Mouse (Mus musculus) intestine, postnatal 0 days (tissue): ENCODE data around the gene Zbtb9. TPM values are rescaled to one million over a fixed set of nuclear protein-coding genes. Genes with fewer than 3 reads are reported as not detected.

Experiments
- ATAC-seq: fragments of 200-750 bp; cut with Nextera tagmentation; 2 replicates; pipeline ENCODE4 v1.8.0; 2017; ENCODE audit warnings: mild to moderate bottlenecking, moderate TSS enrichment, moderate library complexity
- H3K27ac ChIP-seq: fragments of 300-500 bp; sonication (generic); 2 replicates; pipeline ENCODE4 v1.5.1; 2014; ENCODE audit warnings: mild to moderate bottlenecking, low read depth, low read length, moderate library complexity
- H3K27me3 ChIP-seq: fragments of 300-500 bp; sonication (generic); replicated peaks from 2 replicates; pipeline ENCODE4 v1.6.1; 2014; ENCODE audit warnings: low read length, mixed read lengths; ENCODE audit not compliant: control insufficient read depth, insufficient read depth
- H3K36me3 ChIP-seq: fragments of 300-500 bp; sonication (generic); 2 replicates; pipeline ENCODE4 v1.6.1; 2014; ENCODE audit warnings: mild to moderate bottlenecking, moderate library complexity; ENCODE audit not compliant: control insufficient read depth, insufficient read depth
- H3K4me1 ChIP-seq: fragments of 300-500 bp; sonication (generic); replicated peaks from 2 replicates; pipeline ENCODE4 v1.6.1; 2014; ENCODE audit warnings: antibody characterized with exemption, low read length, mixed read lengths; ENCODE audit not compliant: control insufficient read depth, insufficient read depth
- H3K4me2 ChIP-seq: fragments of 300-500 bp; sonication (generic); replicated peaks from 2 replicates; pipeline ENCODE4 v1.6.1; 2014; ENCODE audit warnings: low read depth, mild to moderate bottlenecking, moderate library complexity
- H3K4me3 ChIP-seq: fragments of 300-500 bp; sonication (generic); 2 replicates; pipeline ENCODE4 v1.5.1; 2014; ENCODE audit warnings: low read depth, low read length
- H3K9ac ChIP-seq: fragments of 300-500 bp; sonication (generic); 2 replicates; pipeline ENCODE4 v1.6.1; 2014; ENCODE audit warnings: mild to moderate bottlenecking, low read depth, low read length
- H3K9me3 ChIP-seq: fragments of 300-500 bp; sonication (generic); 2 replicates; pipeline ENCODE4 v1.6.1; 2016; ENCODE audit warnings: mixed run types; ENCODE audit not compliant: control insufficient read depth
- CTCF ChIP-seq: sonication (generic); IDR thresholded peaks from 2 replicates; pipeline ENCODE4 v1.5.1; 2016; ENCODE audit warnings: low read depth, mild to moderate bottlenecking, control low read depth, antibody characterized with exemption, moderate library complexity
- WGBS: fragments of 180-500 bp; shearing (Covaris S2); extraction: QIAGEN DNeasy Blood & Tissue Kit; methylation state at CpG from one replicate; pipeline ENCODE4 v1.1.7; 2014; 5-methylcytosine and 5-hydroxymethylcytosine counted together
- polyA plus RNA-seq: library from polyadenylated mRNA; unstranded; fragments of >200 nt; fragmentation: Nextera tagmentation; extraction: Ambion mirVana; gene quantifications from 2 replicates; pipeline ENCODE4 v1.2.1, GENCODE M21; 2015

The Zbtb9 gene
- polyA plus RNA-seq, 1 experiment from 2014 or later = 6.5 TPM

DNA sequence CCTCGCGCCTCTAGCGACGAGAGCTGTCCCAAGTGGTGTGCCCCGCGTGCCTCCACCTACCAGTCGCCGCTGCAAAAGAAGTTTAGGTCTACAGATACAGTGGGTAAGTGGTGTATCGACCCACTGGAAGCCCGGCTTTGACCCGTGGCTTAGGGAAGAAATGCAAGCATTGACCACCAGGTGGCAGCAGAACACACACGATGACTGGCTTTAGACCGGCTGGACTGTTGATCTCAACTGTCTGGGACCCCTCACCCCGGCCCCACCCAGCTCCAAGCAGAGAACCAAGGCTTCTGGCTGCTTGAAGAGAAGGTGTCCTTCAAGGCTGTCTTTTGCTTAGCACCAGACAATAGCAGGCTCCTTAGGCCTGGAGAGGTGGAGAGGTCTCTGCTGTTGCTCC is 59.9 kb downstream of the Zbtb9 start:
- WGBS = under 1% methylated on average over 14 of the region's 14 CpGs
- Histone ChIP-seq H3K9ac (no peak overlapping the region), H3K4me3 (no peak overlapping the region), H3K9me3 (no peaks in the 10 kb centered on the region), H3K4me1 (no peaks in the 10 kb centered on the region), H3K27ac (no peak overlapping the region), H3K4me2 (peak overlapping the region; percentile 43), H3K27me3 (no peaks in the 10 kb centered on the region), H3K36me3 (no peaks in the 10 kb centered on the region)
- peak; percentile 17; the same call in 1 of the 2 replicates for ATAC-seq
- peak; percentile 95 for TF ChIP-seq CTCF

- H3K4me3 ChIP-seq = no peak overlapping the region
- H3K9me3 ChIP-seq = no peaks in the 10 kb centered on the region
- no peak for TF ChIP-seq CTCF
- no peak for ATAC-seq
- 78% methylated on average over 7 of the region's 7 CpGs for WGBS
- no peak overlapping the region for H3K4me2 ChIP-seq
- H3K36me3 ChIP-seq = no peaks in the 10 kb centered on the region
- no peak overlapping the region for H3K27ac ChIP-seq
- no peaks in the 10 kb centered on the region for H3K27me3 ChIP-seq
- peaks cover 9% of the 10 kb centered on the region for H3K4me1 ChIP-seq
- H3K9ac ChIP-seq = no peak overlapping the region
Observed at GRCm38 (mm10) chr17:27036465-27036864, 63.5 kb downstream of the Zbtb9 start.

DNA sequence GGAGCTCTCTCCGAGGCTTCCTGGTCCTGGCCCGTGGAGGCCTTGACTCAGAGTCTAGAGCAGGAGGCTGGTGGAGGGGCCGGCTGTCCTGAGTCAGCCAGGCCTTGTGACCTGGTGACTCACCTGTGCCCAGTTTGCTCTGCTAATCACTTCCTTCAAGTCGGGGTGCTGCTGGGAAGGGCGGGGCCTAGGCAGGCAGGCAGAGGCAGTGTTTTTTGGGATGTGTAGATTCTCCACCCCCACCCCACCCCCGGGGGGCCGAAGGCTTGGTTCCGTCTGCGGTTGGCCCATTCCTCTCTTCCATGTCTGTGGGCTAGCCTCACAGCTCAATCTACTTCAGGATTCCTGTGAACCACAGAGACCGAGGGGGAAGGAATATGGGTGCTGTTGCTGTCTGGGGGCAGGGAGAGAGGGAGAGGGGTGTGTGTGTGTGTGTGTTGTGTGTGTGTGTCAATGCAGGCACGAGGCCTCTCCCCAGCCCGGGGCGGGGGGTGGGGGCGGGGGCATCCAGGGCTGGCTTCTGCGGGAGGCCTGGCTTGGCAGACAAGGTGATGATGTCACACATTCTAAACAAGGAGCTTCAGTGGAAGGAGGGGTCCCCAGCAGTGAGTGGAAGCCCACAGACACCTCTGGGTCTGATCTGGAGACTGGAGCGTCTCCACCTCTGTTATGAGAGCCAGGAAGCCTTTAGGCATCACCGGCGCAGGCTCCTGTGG is 65.5 kb downstream of the Zbtb9 start:
- Histone ChIP-seq H3K4me3 (no peak overlapping the region), H3K4me1 (peaks cover 9% of the 10 kb centered on the region), H3K9ac (peak overlapping the region; percentile 34; the same call in 1 of the 2 replicates), H3K27me3 (no peaks in the 10 kb centered on the region), H3K9me3 (no peaks in the 10 kb centered on the region), H3K36me3 (no peaks in the 10 kb centered on the region), H3K4me2 (peak overlapping the region; percentile 46), H3K27ac (peak overlapping the region; percentile 76)
- peak; percentile 77 for ATAC-seq
- WGBS = 37% methylated on average over 18 of the region's 18 CpGs
- TF ChIP-seq CTCF = no peak

DNA sequence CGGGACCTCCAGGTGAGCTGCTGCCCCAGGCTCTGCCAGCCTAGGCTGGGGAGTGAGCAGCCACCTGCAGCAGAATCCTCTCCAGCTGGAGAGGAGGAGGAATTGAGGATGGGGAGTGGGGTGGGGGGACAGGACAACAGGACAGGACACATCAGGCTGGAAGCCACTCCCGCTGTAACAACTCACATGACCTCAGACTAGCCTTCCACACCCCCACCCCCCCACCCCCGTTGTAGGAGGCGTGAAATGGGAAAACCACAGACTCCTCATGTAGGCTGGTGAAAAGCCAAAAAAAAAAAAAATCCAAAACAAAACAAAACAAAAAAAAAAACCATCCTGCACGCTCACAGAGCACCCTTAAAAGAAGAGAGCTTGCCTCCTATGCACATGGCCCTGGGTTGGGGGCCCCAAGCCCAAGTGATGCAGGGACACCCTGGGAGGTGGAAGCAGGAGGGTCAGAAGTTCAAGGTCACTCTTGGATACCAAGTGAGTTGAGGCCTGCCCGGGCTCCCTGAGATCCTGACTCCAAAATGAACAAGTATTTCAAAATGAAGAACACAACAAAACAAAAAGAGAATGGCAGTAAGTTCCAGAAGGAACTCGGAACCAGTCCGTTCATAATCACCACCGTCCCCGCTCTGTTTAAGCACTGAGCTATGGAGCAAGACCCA is 66.6 kb downstream of the Zbtb9 start:
- peaks cover 9% of the 10 kb centered on the region for H3K4me1 ChIP-seq
- no peak for TF ChIP-seq CTCF
- WGBS = 70% methylated on average over 10 of the region's 10 CpGs

DNA sequence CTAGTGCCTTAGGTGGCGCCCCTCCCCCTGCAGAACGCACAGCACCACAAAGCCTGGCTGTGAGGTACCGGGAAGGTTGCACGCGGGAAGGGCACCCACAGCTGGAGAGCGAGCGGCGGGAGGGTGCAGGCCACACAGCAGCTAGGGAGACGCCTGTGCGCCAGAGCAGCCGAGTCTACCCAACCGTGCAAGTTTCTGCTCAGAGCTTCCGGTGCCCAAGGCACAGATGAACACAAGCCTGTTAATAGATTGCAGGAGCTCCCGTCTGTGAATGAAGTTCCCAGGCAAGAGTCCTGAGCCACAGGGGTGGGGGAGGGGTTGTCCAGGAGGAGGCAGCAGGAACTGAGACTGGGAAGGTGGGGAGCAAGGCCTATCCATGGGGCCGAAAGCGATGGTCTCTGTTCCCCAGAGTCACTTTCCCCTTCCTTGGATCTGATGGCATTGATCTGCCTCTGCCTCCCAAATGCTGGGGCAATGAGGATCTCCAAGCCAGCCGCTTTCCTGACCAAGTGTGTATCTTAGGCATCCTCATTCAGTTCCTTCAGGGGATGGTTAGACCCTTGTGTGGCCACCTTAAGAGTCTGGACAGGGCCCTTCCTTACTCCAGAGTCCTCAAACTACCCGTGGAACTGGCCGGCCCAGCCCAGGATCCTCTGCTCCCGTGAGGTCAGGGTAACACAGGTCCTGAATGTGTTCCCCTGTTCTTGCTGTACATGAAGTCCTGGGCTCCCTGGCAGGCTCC is 67.5 kb downstream of the Zbtb9 start:
- no peaks in the 10 kb centered on the region for H3K36me3 ChIP-seq
- no peak overlapping the region for H3K4me3 ChIP-seq
- no peaks in the 10 kb centered on the region for H3K9me3 ChIP-seq
- WGBS = 34% methylated on average over 20 of the region's 20 CpGs
- H3K4me1 ChIP-seq = peaks cover 9% of the 10 kb centered on the region
- H3K9ac ChIP-seq = no peak overlapping the region
- no peak for TF ChIP-seq CTCF
- no peak for ATAC-seq
- no peak overlapping the region for H3K4me2 ChIP-seq
- no peaks in the 10 kb centered on the region for H3K27me3 ChIP-seq
- H3K27ac ChIP-seq = no peak overlapping the region

More for the DNA sequence above, 66.6 kb downstream of the Zbtb9 start:
- H3K9me3 ChIP-seq = no peaks in the 10 kb centered on the region
- H3K27ac ChIP-seq = no peak overlapping the region
- no peak overlapping the region for H3K4me2 ChIP-seq
- no peak overlapping the region for H3K4me3 ChIP-seq
- no peaks in the 10 kb centered on the region for H3K36me3 ChIP-seq
- H3K9ac ChIP-seq = no peak overlapping the region
- no peaks in the 10 kb centered on the region for H3K27me3 ChIP-seq
- ATAC-seq = no peak
